ENCODE assay signal across 9 mouse cellular contexts in the genomic region with DNA sequence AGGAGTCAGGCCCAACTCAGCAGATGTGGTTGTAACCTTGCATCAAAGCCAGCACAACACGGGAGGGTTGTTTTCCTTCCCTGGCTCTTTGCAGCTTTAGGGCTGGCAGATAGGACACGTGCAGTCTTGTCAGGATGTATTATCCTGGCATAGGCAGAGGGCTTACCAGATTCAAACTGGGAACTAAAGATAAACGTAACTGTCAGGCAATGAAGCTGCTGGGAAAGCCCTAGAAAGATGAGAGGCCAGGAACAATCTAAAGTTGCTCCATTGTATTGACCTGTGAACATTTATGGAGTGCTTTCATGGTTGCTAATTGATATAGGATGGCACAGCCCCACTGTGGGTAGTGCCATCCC. TPM values are rescaled to one million over a fixed set of nuclear protein-coding genes. Genes with fewer than 3 reads are reported as not detected.
DNase-seq lines count a peak whose midpoint lies in the region; ATAC-seq and TF ChIP-seq lines count a peak whose summit lies in the region.
"Had no signal": no experiment of that assay in that cellular context is flagged by ENCODE, and none has a peak within 500 bp of the region (broad histone marks: within the 10 kb centered on the region; RNA-seq: fewer than 3 reads in every experiment).

No protein-coding gene starts in this region.

- H3K27ac ChIP-seq in kidney, adult 2 months (ENCODE audit: insufficient read depth, low read depth, low read length) = no peak overlapping the region
- no peak overlapping the region for H3K27ac ChIP-seq in brown adipose tissue, adult 24 weeks (replicated peaks; ENCODE audit: low read depth, low read length)
- H3K27ac ChIP-seq in hindbrain, postnatal 0 days = peak overlapping the region; percentile 85
- peak overlapping the region; percentile 86 for H3K27ac ChIP-seq in midbrain, embryonic 14.5 days (replicated peaks; ENCODE audit: low read depth, low read length)

- DNase-seq in kidney, adult 2 months = no peak
- DNase-seq in kidney, postnatal 10 days = no peak
- no peak for DNase-seq in hindbrain, postnatal 0 days (ENCODE audit: low spot score)
- no peak for DNase-seq in midbrain, embryonic 14.5 days
- no peak for DNase-seq in adrenal gland, adult 18-20 months (ENCODE audit: low spot score in 2 of 2)
- DNase-seq in yolk sac, embryonic 10.5 days (ENCODE audit: low spot score) = no peak
- no peak for DNase-seq in retina, postnatal 1 day
- DNase-seq: kidney, adult 11 months had no signal

- peak; percentile 48 for ATAC-seq in hindbrain, postnatal 0 days
- ATAC-seq in midbrain, embryonic 14.5 days (ENCODE audit: low FRiP score, low TSS enrichment) = no peak

- H3K36me3 ChIP-seq in kidney, adult 2 months (ENCODE audit: control insufficient read depth, insufficient read depth, low read length) = no peaks in the 10 kb centered on the region
- peaks cover 22% of the 10 kb centered on the region for H3K36me3 ChIP-seq in hindbrain, postnatal 0 days (ENCODE audit: insufficient read depth, low read length)
- peaks cover 27% of the 10 kb centered on the region for H3K36me3 ChIP-seq in midbrain, embryonic 14.5 days (ENCODE audit: control insufficient read depth, insufficient read depth, low read length)

- peak overlapping the region; percentile 72 for H3K4me3 ChIP-seq in kidney, adult 2 months (ENCODE audit: insufficient read depth, low read depth, low read length)
- peak overlapping the region; percentile 71 for H3K4me3 ChIP-seq in brown adipose tissue, adult 24 weeks (ENCODE audit: insufficient read depth, low read depth, low read length)
- H3K4me3 ChIP-seq in hindbrain, postnatal 0 days (ENCODE audit: low read length) = peak overlapping the region; percentile 55
- H3K4me3 ChIP-seq in midbrain, embryonic 14.5 days (replicated peaks; ENCODE audit: low read depth, low read length) = peak overlapping the region; percentile 55

- no peak for TF ChIP-seq POLR2A in kidney, adult 2 months (IDR thresholded peaks at IDR 0.05; ENCODE audit: low read depth, low read length)

- no peaks in the 10 kb centered on the region for H3K27me3 ChIP-seq in kidney, adult 2 months (replicated peaks; ENCODE audit: control insufficient read depth, insufficient read depth, low read length)
- no peaks in the 10 kb centered on the region for H3K27me3 ChIP-seq in hindbrain, postnatal 0 days (ENCODE audit: insufficient read depth, low read length)
- no peaks in the 10 kb centered on the region for H3K27me3 ChIP-seq in midbrain, embryonic 14.5 days (ENCODE audit: control insufficient read depth, insufficient read depth, low read length)

- peak overlapping the region; percentile 83 for H3K4me2 ChIP-seq in hindbrain, postnatal 0 days (ENCODE audit: low read depth, low read length)
- H3K4me2 ChIP-seq in midbrain, embryonic 14.5 days (ENCODE audit: low read length) = peak overlapping the region; percentile 73

- H3K4me1 ChIP-seq in kidney, adult 2 months (ENCODE audit: control insufficient read depth, insufficient read depth, low read length) = no peaks in the 10 kb centered on the region
- no peaks in the 10 kb centered on the region for H3K4me1 ChIP-seq in brown adipose tissue, adult 24 weeks (ENCODE audit: control insufficient read depth, insufficient read depth, insufficient read length, low read length)
- H3K4me1 ChIP-seq in hindbrain, postnatal 0 days (ENCODE audit: insufficient read depth, low read length) = 0 out of 2 replicates have a peak, but pooled peaks cover 5% of the 10 kb centered on the region
- peaks cover 6% of the 10 kb centered on the region; the same call in 1 of the 2 replicates for H3K4me1 ChIP-seq in midbrain, embryonic 14.5 days (ENCODE audit: control insufficient read depth, insufficient read depth, low read length)

- TF ChIP-seq CTCF in kidney, adult 2 months (conservative IDR thresholded peaks at IDR 0.05; ENCODE audit: insufficient read depth, insufficient read length, low read depth, low read length) = no peak
- TF ChIP-seq CTCF in hindbrain, postnatal 0 days (IDR thresholded peaks at IDR 0.05; ENCODE audit: low read depth) = no peak

- WGBS in kidney, adult 2 months = 31% methylated on average over 3 of the region's 3 CpGs
- WGBS in hindbrain, postnatal 0 days = 6% methylated on average over 3 of the region's 3 CpGs
- 7% methylated on average over 3 of the region's 3 CpGs for WGBS in midbrain, embryonic 14.5 days

- H3K9ac ChIP-seq in hindbrain, postnatal 0 days (replicated peaks; ENCODE audit: low read length) = peak overlapping the region; percentile 81
- peak overlapping the region; percentile 80; the same call in 1 of the 2 replicates for H3K9ac ChIP-seq in midbrain, embryonic 14.5 days (replicated peaks; ENCODE audit: low read length)

- no peaks in the 10 kb centered on the region for H3K9me3 ChIP-seq in hindbrain, postnatal 0 days (ENCODE audit: low read length)
- no peaks in the 10 kb centered on the region for H3K9me3 ChIP-seq in midbrain, embryonic 14.5 days (ENCODE audit: control insufficient read depth, low read length)

RNA-seq across cellular contexts. Expression of gene Tspyl3, which starts 0.3 kb away (rescaled TPM):
- 2.2 and 2.3 TPM in 2 replicates for polyA plus RNA-seq in kidney, adult 2 months (2012; rRNA removed)
- polyA plus RNA-seq in brown adipose tissue, adult 24 weeks (2012; ENCODE audit: insufficient read depth, insufficient read length, missing spikeins) = 0.32 and 0.38 TPM in 2 replicates
- 30.1 and 33.0 TPM in 2 replicates for total RNA-seq in hindbrain, postnatal 0 days (2014; rRNA removed)
- polyA plus RNA-seq in hindbrain, postnatal 0 days (2015; fragmentation: Nextera tagmentation; extraction: Ambion mirVana) = 39.9 and 42.4 TPM in 2 replicates
- polyA plus RNA-seq in midbrain, embryonic 14.5 days (2014; fragmentation: Nextera tagmentation; extraction: Ambion mirVana) = 30.2 and 37.5 TPM in 2 replicates
- 1 to 10 TPM; 2.2 to 2.3 TPM for total RNA-seq in adrenal gland, adult 18-20 months (2021)

RNA-seq across cellular contexts. Expression of gene Plagl2, which starts 15.7 kb away (rescaled TPM):
- polyA plus RNA-seq in kidney, adult 2 months (2012; rRNA removed) = 4.3 and 4.4 TPM in 2 replicates
- 1.7 and 2.8 TPM in 2 replicates for polyA plus RNA-seq in brown adipose tissue, adult 24 weeks (2012; ENCODE audit: insufficient read depth, insufficient read length, missing spikeins)
- 5.0 and 6.4 TPM in 2 replicates for total RNA-seq in hindbrain, postnatal 0 days (2014; rRNA removed)
- polyA plus RNA-seq in hindbrain, postnatal 0 days (2015; fragmentation: Nextera tagmentation; extraction: Ambion mirVana) = 2.3 and 2.4 TPM in 2 replicates
- polyA plus RNA-seq in midbrain, embryonic 14.5 days (2014; fragmentation: Nextera tagmentation; extraction: Ambion mirVana) = 7.3 and 11.5 TPM in 2 replicates
- 1 to 10 TPM; 8.3 to 9.1 TPM for total RNA-seq in adrenal gland, adult 18-20 months (2021)

RNA-seq across cellular contexts. Expression of gene Pofut1, which starts 15.8 kb away (rescaled TPM):
- polyA plus RNA-seq in kidney, adult 2 months (2012; rRNA removed) = 17.5 and 19.9 TPM in 2 replicates
- 10.2 and 11.0 TPM in 2 replicates for polyA plus RNA-seq in brown adipose tissue, adult 24 weeks (2012; ENCODE audit: insufficient read depth, insufficient read length, missing spikeins)
- total RNA-seq in hindbrain, postnatal 0 days (2014; rRNA removed) = 20.7 and 23.6 TPM in 2 replicates
- 4.3 and 4.8 TPM in 2 replicates for polyA plus RNA-seq in hindbrain, postnatal 0 days (2015; fragmentation: Nextera tagmentation; extraction: Ambion mirVana)
- polyA plus RNA-seq in midbrain, embryonic 14.5 days (2014; fragmentation: Nextera tagmentation; extraction: Ambion mirVana) = 5.6 and 6.0 TPM in 2 replicates
- total RNA-seq in adrenal gland, adult 18-20 months (2021) = 10 to 100 TPM; 35.7 to 47.9 TPM

Comparison
In these comparisons a context has a peak if more than half of its experiments do, and no peak if none do; other contexts are left out.
1. H3K27ac ChIP-seq: peak in hindbrain, postnatal 0 days (single experiment) and midbrain, embryonic 14.5 days (single experiment); none in kidney, adult 2 months (single experiment) and brown adipose tissue, adult 24 weeks (single experiment).
2. Peak in every context shown above with its lines, with median percentiles within 50 percentile points of each other: H3K4me3 ChIP-seq.